ENCODE assay signal across 11 mouse cellular contexts in genomic region chr11:96354801-96355311, GRCm38 (mm10). TPM values are rescaled to one million over a fixed set of nuclear protein-coding genes. Genes with fewer than 3 reads are reported as not detected.
DNase-seq lines count a peak whose midpoint lies in the region; ATAC-seq and TF ChIP-seq lines count a peak whose summit lies in the region.
"Had no signal": no experiment of that assay in that cellular context is flagged by ENCODE, and none has a peak within 500 bp of the region (broad histone marks: within the 10 kb centered on the region; RNA-seq: fewer than 3 reads in every experiment).

No protein-coding gene starts in this region.

- no peaks in the 10 kb centered on the region for H3K9me3 ChIP-seq in heart, embryonic 13.5 days
- H3K9me3 ChIP-seq in ES-Bruce4 (replicated peaks; ENCODE audit: control insufficient read depth, insufficient read depth, low read length, poor library complexity, severe bottlenecking): no peaks in the 10 kb centered on the region
- no peaks in the 10 kb centered on the region for H3K9me3 ChIP-seq in limb, embryonic 15.5 days
- H3K9me3 ChIP-seq: G1E had no signal

- peaks cover 92% of the 10 kb centered on the region for H3K27me3 ChIP-seq in heart, embryonic 13.5 days (replicated peaks)
- H3K27me3 ChIP-seq in ES-Bruce4 (ENCODE audit: control insufficient read depth, insufficient read depth, low read length, poor library complexity, severe bottlenecking): peaks cover 48% of the 10 kb centered on the region
- H3K27me3 ChIP-seq in limb, embryonic 15.5 days: peaks cover 79% of the 10 kb centered on the region

- WGBS in heart, embryonic 13.5 days: 9% methylated on average over 9 of the region's 9 CpGs
- 6% methylated on average over 9 of the region's 9 CpGs for WGBS in limb, embryonic 15.5 days

- intact Hi-C loops in heart, postnatal 10 days (cut with DNase I): loop anchor here (5.0 to 10.0 kb wide), 2 partner anchors 52 to 170 kb away; no protein-coding TSS in a partner anchor
- intact Hi-C loops in left cerebral cortex, postnatal 4 days (cut with DNase I): no loop called here

- ATAC-seq in heart, embryonic 13.5 days (ENCODE audit: extremely low read depth, insufficient number of reproducible peaks, low FRiP score, low TSS enrichment): no peak
- no peak for ATAC-seq in limb, embryonic 15.5 days (ENCODE audit: insufficient number of reproducible peaks, low FRiP score, low TSS enrichment, low read depth)
- no peak for ATAC-seq in inflammation-experienced regulatory T-cells, adult 6 months

- H3K27ac ChIP-seq in heart, embryonic 13.5 days (replicated peaks): peak overlapping the region; percentile 69
- no peak overlapping the region for H3K27ac ChIP-seq in ES-Bruce4 (ENCODE audit: insufficient read depth, low read length)
- peak overlapping the region; percentile 39; the same call in 1 of the 2 replicates for H3K27ac ChIP-seq in embryonic fibroblast, embryonic 13.5 days (ENCODE audit: insufficient read depth, low read length)
- H3K27ac ChIP-seq in limb, embryonic 15.5 days: no peak overlapping the region

- no peak for TF ChIP-seq EP300 in ES-Bruce4 (IDR thresholded peaks at IDR 0.05; ENCODE audit: insufficient read depth, low read depth, low read length)

- H3K4me3 ChIP-seq in heart, embryonic 13.5 days: peak overlapping the region; percentile 55
- peak overlapping the region; percentile 36 for H3K4me3 ChIP-seq in ES-Bruce4 (ENCODE audit: low read depth, low read length)
- H3K4me3 ChIP-seq in embryonic fibroblast, embryonic 13.5 days (ENCODE audit: insufficient read depth, low read length): peak overlapping the region; percentile 51
- peak overlapping the region; percentile 24 for H3K4me3 ChIP-seq in limb, embryonic 15.5 days

- no peak for TF ChIP-seq POLR2A in ES-Bruce4 (IDR thresholded peaks at IDR 0.05; ENCODE audit: insufficient read depth, low read length)
- no peak for TF ChIP-seq POLR2A in embryonic fibroblast, embryonic 13.5 days (IDR thresholded peaks at IDR 0.05; ENCODE audit: low read depth, low read length)

- peaks cover 20% of the 10 kb centered on the region; the same call in 1 of the 2 replicates for H3K4me1 ChIP-seq in heart, embryonic 13.5 days
- H3K4me1 ChIP-seq in ES-Bruce4 (ENCODE audit: control insufficient read depth, insufficient read depth, low read length): peaks cover 2% of the 10 kb centered on the region
- peaks cover 4% of the 10 kb centered on the region; the same call in 1 of the 2 replicates for H3K4me1 ChIP-seq in embryonic fibroblast, embryonic 13.5 days (ENCODE audit: control insufficient read depth, insufficient read depth, low read length)
- H3K4me1 ChIP-seq in limb, embryonic 15.5 days: peaks cover 17% of the 10 kb centered on the region

- peak overlapping the region; percentile 69 for H3K4me2 ChIP-seq in heart, embryonic 13.5 days
- H3K4me2 ChIP-seq in limb, embryonic 15.5 days: peak overlapping the region; percentile 38

- no peak for DNase-seq in heart, postnatal 10 days
- no peak for DNase-seq in T-cell, adult 2 months (ENCODE audit: low spot score)
- no peak for DNase-seq in left cerebral cortex, postnatal 4 days
- DNase-seq: right cerebral cortex, postnatal 4 days had no signal

- no peaks in the 10 kb centered on the region for H3K36me3 ChIP-seq in heart, embryonic 13.5 days
- H3K36me3 ChIP-seq in ES-Bruce4 (ENCODE audit: control insufficient read depth, insufficient read depth, low read length, poor library complexity, severe bottlenecking): no peaks in the 10 kb centered on the region
- H3K36me3 ChIP-seq in limb, embryonic 15.5 days: no peaks in the 10 kb centered on the region
- H3K36me3 ChIP-seq: G1E had no signal

- peak overlapping the region; percentile 78 for H3K9ac ChIP-seq in heart, embryonic 13.5 days
- no peak overlapping the region; the same call in 1 of the 2 replicates for H3K9ac ChIP-seq in ES-Bruce4 (ENCODE audit: low read depth, poor library complexity, severe bottlenecking)
- H3K9ac ChIP-seq in limb, embryonic 15.5 days: no peak overlapping the region

- TF ChIP-seq CTCF in ES-Bruce4 (IDR thresholded peaks at IDR 0.05; ENCODE audit: low read depth, low read length): no peak
- TF ChIP-seq CTCF in embryonic fibroblast, embryonic 13.5 days (IDR thresholded peaks at IDR 0.05; ENCODE audit: borderline replicate concordance, insufficient read depth, low read length): no peak

RNA-seq across cellular contexts. Expression of gene Hoxb2, which starts 4.5 kb away (rescaled TPM):
- 3.6 and 5.9 TPM in 2 replicates for polyA plus RNA-seq in heart, embryonic 13.5 days (2015; fragmentation: Nextera tagmentation; extraction: Ambion mirVana)
- total RNA-seq in heart, postnatal 10 days (2021): 1 to 10 TPM; 1.6 to 1.7 TPM
- 0.49 and 0.70 TPM in 2 replicates for polyA plus RNA-seq in ES-Bruce4 (2011; ENCODE audit: insufficient read depth, insufficient read length, low read depth, missing spikeins)
- polyA plus RNA-seq in embryonic fibroblast, embryonic 13.5 days (2011; ENCODE audit: insufficient read length, low read depth, missing spikeins): 6.6 and 11.0 TPM in 2 replicates
- polyA plus RNA-seq in limb, embryonic 15.5 days (2015; fragmentation: Nextera tagmentation; extraction: Ambion mirVana): 3.1 and 4.8 TPM in 2 replicates
- not detected for polyA plus RNA-seq in inflammation-experienced regulatory T-cells, adult 6 months (2017; shearing (Covaris generic))
- total RNA-seq in left cerebral cortex, postnatal 4 days (2021): not detected
- polyA plus RNA-seq: G1E had no signal

RNA-seq across cellular contexts. Expression of gene Hoxb1, which starts 10.7 kb away (rescaled TPM):
- polyA plus RNA-seq in heart, embryonic 13.5 days (2015; fragmentation: Nextera tagmentation; extraction: Ambion mirVana): 0.17 and 0.18 TPM in 2 replicates
- not detected for total RNA-seq in heart, postnatal 10 days (2021)
- polyA plus RNA-seq in ES-Bruce4 (2011; ENCODE audit: insufficient read depth, insufficient read length, low read depth, missing spikeins): not detected in 2 replicates
- polyA plus RNA-seq in embryonic fibroblast, embryonic 13.5 days (2011; ENCODE audit: insufficient read length, low read depth, missing spikeins): not detected in 2 replicates
- 0.15 TPM in 1 of 2 replicates, not detected in the other for polyA plus RNA-seq in limb, embryonic 15.5 days (2015; fragmentation: Nextera tagmentation; extraction: Ambion mirVana)
- not detected for polyA plus RNA-seq in inflammation-experienced regulatory T-cells, adult 6 months (2017; shearing (Covaris generic))
- total RNA-seq in left cerebral cortex, postnatal 4 days (2021): not detected
- total RNA-seq: megakaryocyte-erythroid progenitor cell, adult 5-6 weeks had no signal
- polyA plus RNA-seq: G1E had no signal

RNA-seq across cellular contexts. Expression of gene Hoxb3, which starts 31.7 kb away (rescaled TPM):
- polyA plus RNA-seq in heart, embryonic 13.5 days (2015; fragmentation: Nextera tagmentation; extraction: Ambion mirVana): 0.31 and 1.1 TPM in 2 replicates
- total RNA-seq in heart, postnatal 10 days (2021): 1 to 10 TPM; 1.1 TPM
- polyA plus RNA-seq in ES-Bruce4 (2011; ENCODE audit: insufficient read depth, insufficient read length, low read depth, missing spikeins): 0.67 TPM in 1 of 2 replicates, not detected in the other
- polyA plus RNA-seq in embryonic fibroblast, embryonic 13.5 days (2011; ENCODE audit: insufficient read length, low read depth, missing spikeins): 19.1 and 21.9 TPM in 2 replicates
- polyA plus RNA-seq in limb, embryonic 15.5 days (2015; fragmentation: Nextera tagmentation; extraction: Ambion mirVana): 0.23 and 0.27 TPM in 2 replicates
- polyA plus RNA-seq in inflammation-experienced regulatory T-cells, adult 6 months (2017; shearing (Covaris generic)): under 1 TPM in 1 of 3 experiments, not detected in 2; 0.86 TPM
- total RNA-seq in left cerebral cortex, postnatal 4 days (2021): not detected

RNA-seq across cellular contexts. Expression of gene Hoxb4, which starts 36.8 kb away (rescaled TPM):
- polyA plus RNA-seq in heart, embryonic 13.5 days (2015; fragmentation: Nextera tagmentation; extraction: Ambion mirVana): 0.43 and 0.59 TPM in 2 replicates
- 1 to 10 TPM; 1.1 TPM for total RNA-seq in heart, postnatal 10 days (2021)
- 0.35 and 0.70 TPM in 2 replicates for polyA plus RNA-seq in ES-Bruce4 (2011; ENCODE audit: insufficient read depth, insufficient read length, low read depth, missing spikeins)
- polyA plus RNA-seq in embryonic fibroblast, embryonic 13.5 days (2011; ENCODE audit: insufficient read length, low read depth, missing spikeins): 8.3 and 10.4 TPM in 2 replicates
- 0.29 and 0.41 TPM in 2 replicates for polyA plus RNA-seq in limb, embryonic 15.5 days (2015; fragmentation: Nextera tagmentation; extraction: Ambion mirVana)
- polyA plus RNA-seq in inflammation-experienced regulatory T-cells, adult 6 months (2017; shearing (Covaris generic)): 1 to 10 TPM in 2 of 3 experiments, under 1 TPM in 1; 0.92 to 1.5 (median 1.2) TPM
- total RNA-seq in left cerebral cortex, postnatal 4 days (2021): not detected
- total RNA-seq: G1E had no signal

RNA-seq across cellular contexts. Expression of gene Hoxb5, which starts 51.7 kb away (rescaled TPM):
- 3.8 and 5.5 TPM in 2 replicates for polyA plus RNA-seq in heart, embryonic 13.5 days (2015; fragmentation: Nextera tagmentation; extraction: Ambion mirVana)
- total RNA-seq in heart, postnatal 10 days (2021): under 1 TPM; 0.45 to 0.62 TPM
- polyA plus RNA-seq in ES-Bruce4 (2011; ENCODE audit: insufficient read depth, insufficient read length, low read depth, missing spikeins): not detected in 2 replicates
- 4.1 and 5.9 TPM in 2 replicates for polyA plus RNA-seq in embryonic fibroblast, embryonic 13.5 days (2011; ENCODE audit: insufficient read length, low read depth, missing spikeins)
- polyA plus RNA-seq in limb, embryonic 15.5 days (2015; fragmentation: Nextera tagmentation; extraction: Ambion mirVana): 0.60 and 0.73 TPM in 2 replicates
- polyA plus RNA-seq in inflammation-experienced regulatory T-cells, adult 6 months (2017; shearing (Covaris generic)): not detected
- total RNA-seq in left cerebral cortex, postnatal 4 days (2021): not detected
- total RNA-seq: megakaryocyte-erythroid progenitor cell, adult 5-6 weeks had no signal

Comparison
In these comparisons a context has a peak if more than half of its experiments do, and no peak if none do; other contexts are left out.
1. H3K27ac ChIP-seq: peak in heart, embryonic 13.5 days (single experiment) and embryonic fibroblast, embryonic 13.5 days (single experiment); none in ES-Bruce4 (single experiment) and limb, embryonic 15.5 days (single experiment).
2. Peak in every context shown above with its lines, with median percentiles within 50 percentile points of each other: H3K4me3 ChIP-seq.